Mouse (Mus musculus) frontal cortex, postnatal 10 days (tissue): ENCODE measurements around the gene Lhx9.
A peak's percentile ranks its signal among the peaks of the same experiment; 100 is the strongest.

Source experiments
- DNase-seq, 2 experiments: peaks; one replicate each; pipeline ENCODE4 v3.0.0; 2022; ENCODE audit warnings: low spot score in 2 of 2, mixed read lengths in 1 of 2

The Lhx9 gene

GRCm38 (mm10) chr1:138848511-138849109, at the start of gene Lhx9:
Gene Lhx9 (minus strand): TSS chr1:138848577.
- no peak for DNase-seq

GRCm38 (mm10) chr1:138896088-138896487, 47.7 kb upstream of the Lhx9 start:
- no peak for DNase-seq

- no peak for DNase-seq
Observed at GRCm38 (mm10) chr1:138877470-138878254, 29.3 kb upstream of the Lhx9 start.

GRCm38 (mm10) chr1:138876371-138877045, 28.1 kb upstream of the Lhx9 start:
- no peak for DNase-seq

- DNase-seq, result peak; percentile 53 to 78
Observed at GRCm38 (mm10) chr1:138856101-138856950, 7.9 kb upstream of the Lhx9 start, which contains the start of gene 2310009B15Rik. Gene 2310009B15Rik (minus strand): TSS chr1:138856852.

GRCm38 (mm10) chr1:138850823-138851222, 2.4 kb upstream of the Lhx9 start:
- no peak for DNase-seq

GRCm38 (mm10) chr1:138850161-138850539, 1.8 kb upstream of the Lhx9 start:
- DNase-seq, result no peak

GRCm38 (mm10) chr1:138849531-138850160, 1.3 kb upstream of the Lhx9 start:
- no peak for DNase-seq

- DNase-seq, result no peak
Observed at GRCm38 (mm10) chr1:138848026-138848425, 351 bp downstream of the Lhx9 start.

GRCm38 (mm10) chr1:138847146-138847545, 1.2 kb downstream of the Lhx9 start:
- DNase-seq, result no peak

GRCm38 (mm10) chr1:138846581-138846980, 1.8 kb downstream of the Lhx9 start:
- no peak for DNase-seq

GRCm38 (mm10) chr1:138846131-138846530, 2.2 kb downstream of the Lhx9 start:
- DNase-seq, result no peak

GRCm38 (mm10) chr1:138845481-138845880, 2.9 kb downstream of the Lhx9 start:
- DNase-seq, result no peak

GRCm38 (mm10) chr1:138844166-138844565, 4.2 kb downstream of the Lhx9 start:
- DNase-seq, result no peak

GRCm38 (mm10) chr1:138843361-138844091, 4.9 kb downstream of the Lhx9 start:
- DNase-seq, result no peak

GRCm38 (mm10) chr1:138842756-138843155, 5.6 kb downstream of the Lhx9 start:
- no peak for DNase-seq

- no peak for DNase-seq
Observed at GRCm38 (mm10) chr1:138842315-138842714, 6.1 kb downstream of the Lhx9 start.

GRCm38 (mm10) chr1:138841306-138842095, 6.9 kb downstream of the Lhx9 start:
- DNase-seq, result no peak

GRCm38 (mm10) chr1:138840440-138841305, 7.7 kb downstream of the Lhx9 start:
- no peak for DNase-seq
